Mouse (Mus musculus): ENCODE data around the gene Fbxw5.

Gene Fbxw5

GRCm38 (mm10) chr2:25500576-25501405 lies at the start of gene Fbxw5:
Gene Fbxw5, plus strand, starts transcription at chr2:25500750.
- DNase-seq (ENCODE audit: low read depth, low spot score) = peak; percentile 79

DNA sequence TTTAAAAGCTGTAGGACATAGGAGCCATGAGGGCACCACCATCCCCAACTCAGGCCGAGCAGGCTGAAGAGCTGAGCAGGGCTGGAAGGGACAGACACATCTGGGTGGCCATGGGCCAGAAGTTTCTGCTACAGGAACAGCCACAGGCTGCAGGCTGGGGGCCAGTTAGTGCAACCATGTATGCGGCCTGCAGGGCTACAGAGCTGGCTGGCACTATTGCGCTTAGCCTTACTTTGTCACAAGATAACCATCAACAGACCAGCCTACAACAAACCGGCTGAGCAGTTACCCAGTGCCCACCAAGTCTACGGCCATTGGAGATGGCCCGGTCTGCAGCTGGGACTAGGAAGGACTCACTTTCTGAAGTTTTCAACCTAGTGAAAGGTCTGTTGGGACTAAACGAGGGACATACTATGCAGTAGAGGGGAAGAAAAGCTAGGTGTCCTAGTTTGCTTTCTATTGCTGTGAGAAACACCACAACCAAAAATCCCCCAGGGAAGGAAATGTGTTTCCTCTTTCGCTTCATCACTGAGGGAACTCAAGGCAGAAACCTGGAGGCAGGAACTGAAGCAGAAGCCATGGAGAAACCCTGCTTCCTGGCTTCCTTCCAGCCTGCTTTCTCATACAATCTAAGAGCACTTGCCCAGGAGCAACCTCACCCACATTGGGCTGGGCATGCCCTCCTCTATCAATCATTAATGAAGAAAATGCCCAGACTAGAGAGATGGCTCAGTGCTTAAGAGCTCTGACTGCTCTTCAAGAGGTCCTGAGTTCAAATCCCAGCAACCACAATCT lies 49.5 kb upstream of the Fbxw5 start:
- DNase-seq (ENCODE audit: low read depth, low spot score) = no peak

- DNase-seq (ENCODE audit: low read depth, low spot score) = no peak
Observed at GRCm38 (mm10) chr2:25452951-25453350, 47.6 kb upstream of the Fbxw5 start.

DNA sequence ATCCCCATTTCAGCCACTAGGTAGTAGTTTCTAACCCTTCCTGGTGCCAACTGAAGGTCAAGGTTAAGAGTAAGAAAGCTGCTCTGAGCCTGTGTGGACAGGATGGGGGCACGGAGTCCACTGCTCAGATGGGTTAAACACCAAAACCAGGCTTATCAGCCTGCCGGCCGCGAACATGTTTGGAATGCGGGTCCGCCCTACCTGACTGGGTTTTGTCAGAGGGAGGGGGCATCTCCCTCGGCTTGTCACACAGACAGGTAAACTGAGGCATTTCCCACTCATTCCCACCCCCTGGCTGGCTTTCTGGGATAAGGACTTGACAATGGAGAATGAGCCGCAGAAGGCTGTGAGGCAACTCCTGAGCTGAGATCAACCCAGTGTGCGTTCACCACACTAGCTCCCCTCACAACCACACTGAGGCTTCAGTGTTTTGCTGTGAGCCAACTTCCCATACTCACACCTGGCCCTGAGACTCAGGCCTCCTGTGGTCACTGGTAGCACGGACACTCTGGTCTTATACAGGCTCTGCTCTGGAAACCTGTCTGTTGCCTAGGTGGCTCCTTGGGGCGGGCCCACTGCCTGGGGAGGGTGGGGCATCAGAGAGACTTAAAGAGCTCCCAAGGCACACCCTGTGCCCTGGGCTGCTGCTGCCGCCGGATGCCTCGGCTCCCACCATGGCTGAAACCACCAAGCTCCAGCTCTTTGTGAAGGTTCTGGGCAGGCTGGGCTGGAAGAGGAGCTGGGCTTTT lies 44.2 kb upstream of the Fbxw5 start, which contains the start of gene Clic3:
Gene Clic3, plus strand, starts transcription at position 634 of the 749 bp plus-strand sequence.
- no peak for DNase-seq (ENCODE audit: low read depth, low spot score)

- DNase-seq (ENCODE audit: low read depth, low spot score) = no peak
Observed at GRCm38 (mm10) chr2:25457022-25457896, 43.3 kb upstream of the Fbxw5 start.

DNA sequence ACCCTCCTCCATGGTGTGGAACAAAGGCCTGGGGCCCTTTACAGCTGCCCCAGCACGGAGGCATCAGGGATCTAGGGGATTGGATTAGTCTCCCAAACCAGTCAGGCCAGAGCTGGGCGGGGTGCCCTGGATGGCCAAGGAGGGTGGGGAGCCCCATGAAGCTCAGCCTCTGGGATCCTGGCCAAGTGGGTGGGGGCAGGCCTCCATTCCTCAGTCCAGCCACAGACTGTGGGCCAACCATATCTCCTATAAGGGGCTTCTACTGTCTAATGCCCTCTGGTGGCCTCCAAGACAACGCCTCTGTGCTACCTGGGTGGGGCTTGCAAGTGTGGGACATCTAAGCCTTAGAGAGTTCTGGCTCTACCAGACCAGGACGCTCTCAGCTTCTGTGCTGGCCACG lies 41.6 kb upstream of the Fbxw5 start:
- DNase-seq (ENCODE audit: low read depth, low spot score) = peak; percentile 6

GRCm38 (mm10) chr2:25460135-25460534 lies 40.4 kb upstream of the Fbxw5 start:
- DNase-seq (ENCODE audit: low read depth, low spot score) = no peak

GRCm38 (mm10) chr2:25460551-25461309 lies 39.8 kb upstream of the Fbxw5 start, which contains the start of gene Paxx:
Gene Paxx, minus strand, starts transcription at chr2:25461094.
- peak; percentile 98 for DNase-seq (ENCODE audit: low read depth, low spot score)

DNA sequence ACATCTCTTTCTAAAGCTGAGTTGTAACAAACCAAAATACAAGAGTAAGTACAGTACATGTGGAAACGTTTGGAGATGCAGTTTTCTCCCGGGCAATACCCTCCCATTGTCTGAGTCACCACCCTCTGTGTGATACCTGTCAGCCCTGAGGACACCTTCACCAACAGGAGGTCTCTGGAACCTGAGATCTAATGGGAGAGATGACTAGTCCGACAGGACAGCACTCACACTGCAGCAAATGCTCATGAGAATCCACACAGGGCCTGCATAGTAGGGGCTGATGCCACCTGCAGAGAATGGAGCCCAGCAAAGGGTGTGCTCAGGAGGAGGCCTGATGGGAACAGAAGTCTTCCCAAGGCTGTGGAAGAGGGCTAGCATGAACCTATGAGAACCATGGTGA lies 39.1 kb upstream of the Fbxw5 start:
- no peak for DNase-seq (ENCODE audit: low read depth, low spot score)

GRCm38 (mm10) chr2:25463630-25464029 lies 36.9 kb upstream of the Fbxw5 start:
- DNase-seq (ENCODE audit: low read depth, low spot score) = no peak

DNA sequence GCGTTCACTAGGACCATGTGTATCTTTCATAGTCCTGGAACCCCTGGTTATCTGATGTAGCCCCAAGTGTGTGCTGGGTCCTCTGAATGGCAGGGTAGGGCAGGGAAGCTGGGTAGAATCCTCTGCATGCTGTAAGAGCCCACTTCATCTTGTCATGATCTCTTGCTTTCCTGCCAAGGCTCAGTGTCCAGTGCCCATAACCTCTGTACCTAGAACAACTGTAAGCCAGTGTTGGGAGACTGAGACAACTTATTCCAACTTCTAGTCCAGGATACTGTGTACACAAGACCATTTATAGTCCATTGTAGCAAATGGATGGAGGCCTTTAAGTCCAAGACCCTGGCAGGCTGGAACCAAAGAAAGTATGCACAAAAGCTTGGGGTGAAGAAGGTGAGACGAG lies 35.3 kb upstream of the Fbxw5 start:
- no peak for DNase-seq (ENCODE audit: low read depth, low spot score)

DNA sequence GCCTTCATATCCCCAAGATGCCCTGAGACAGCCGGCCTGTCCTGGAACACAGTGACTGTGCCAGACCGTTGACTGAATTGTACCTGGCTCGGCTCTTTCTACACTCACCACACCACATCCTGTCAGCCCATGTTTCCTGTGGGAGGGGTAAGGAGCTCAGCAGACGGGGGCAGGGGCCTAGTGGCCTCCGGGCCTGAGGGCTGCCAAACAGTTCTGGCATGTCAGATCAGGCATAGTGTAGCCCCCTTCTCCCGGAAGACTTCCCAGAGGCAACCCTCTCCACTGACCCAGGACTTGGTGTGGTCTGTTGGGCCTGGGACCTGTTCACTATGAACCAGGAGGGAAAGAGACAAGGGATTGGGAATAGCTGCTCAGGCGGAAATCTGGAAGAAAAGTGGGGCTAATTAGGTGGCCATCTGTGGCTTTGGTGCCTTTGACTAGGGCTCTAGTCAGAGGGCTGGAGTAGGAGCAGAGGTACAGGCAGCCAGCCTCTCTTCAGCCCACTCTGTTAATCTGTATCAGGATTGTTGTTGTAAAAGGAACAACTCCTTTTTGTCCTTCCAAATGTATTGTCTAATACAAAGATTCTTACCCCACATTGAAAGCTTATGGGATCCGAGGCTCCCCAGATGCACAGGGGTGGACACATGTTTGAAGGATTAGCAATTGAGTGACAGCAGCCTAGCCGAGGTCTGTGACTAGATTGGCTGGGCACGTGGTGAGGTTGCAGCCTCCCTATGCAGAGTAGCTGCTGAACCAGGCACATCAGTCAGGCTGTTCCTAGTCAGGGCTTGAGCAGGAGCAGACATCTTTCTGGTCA lies 34.5 kb upstream of the Fbxw5 start:
- DNase-seq (ENCODE audit: low read depth, low spot score) = no peak

GRCm38 (mm10) chr2:25467606-25468303 lies 32.8 kb upstream of the Fbxw5 start:
- DNase-seq (ENCODE audit: low read depth, low spot score) = no peak

GRCm38 (mm10) chr2:25468962-25469915 lies 31.3 kb upstream of the Fbxw5 start:
- DNase-seq (ENCODE audit: low read depth, low spot score) = peak; percentile 69

GRCm38 (mm10) chr2:25469969-25470368 lies 30.6 kb upstream of the Fbxw5 start, which contains the start of gene Ptgds:
Gene Ptgds, minus strand, starts transcription at chr2:25470046.
- no peak for DNase-seq (ENCODE audit: low read depth, low spot score)

DNA sequence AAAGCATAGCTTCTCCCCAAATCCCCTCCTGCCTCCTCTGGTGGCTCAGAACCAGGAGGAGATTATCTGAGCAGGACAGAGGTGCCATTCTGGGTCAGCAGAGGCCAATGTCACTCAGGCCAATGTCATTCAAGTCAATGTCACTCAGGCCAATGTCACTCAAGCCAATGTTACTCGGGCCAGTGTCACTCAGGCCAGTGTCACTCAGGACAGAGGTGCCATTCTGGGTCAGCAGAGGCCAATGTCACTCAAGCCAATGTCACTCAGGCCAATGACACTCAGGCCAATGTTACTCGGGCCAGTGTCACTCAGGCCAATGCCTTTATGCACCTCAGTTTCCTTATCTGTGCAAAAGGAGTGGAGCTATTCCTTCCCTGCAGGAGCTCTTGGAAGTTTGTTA lies 28.0 kb upstream of the Fbxw5 start:
- no peak for DNase-seq (ENCODE audit: low read depth, low spot score)

DNA sequence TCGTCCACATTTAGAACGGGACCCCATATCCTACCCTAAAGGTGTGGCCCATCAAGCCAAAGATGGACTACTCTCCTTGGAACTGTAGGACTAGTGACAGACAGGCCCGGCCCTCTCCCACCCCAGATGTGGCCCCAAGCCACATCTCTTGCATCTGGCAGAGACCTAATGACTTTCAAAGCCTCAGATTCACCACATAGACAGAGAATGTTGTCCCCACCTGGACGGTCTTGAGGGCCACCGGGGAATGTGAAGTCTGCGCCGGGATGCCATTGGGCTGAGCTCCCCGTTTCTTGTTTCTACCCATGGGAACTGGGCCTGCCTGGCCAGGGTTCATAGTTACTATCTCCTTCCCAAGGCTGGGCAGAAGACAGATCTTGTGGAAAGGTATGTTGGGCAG lies 23.0 kb upstream of the Fbxw5 start:
- DNase-seq (ENCODE audit: low read depth, low spot score) = no peak
